Mouse (Mus musculus) lung, embryonic 14.5 days (tissue): ENCODE results near the gene Pnpla8. TPM values are rescaled to one million over a fixed set of nuclear protein-coding genes. Genes with fewer than 3 reads are reported as not detected.

Experiments
- ATAC-seq: fragments of 200-750 bp; cut with Nextera tagmentation; 2 replicates; pipeline ENCODE4 v1.8.0; 2017; ENCODE audit warnings: mild to moderate bottlenecking, moderate TSS enrichment, moderate library complexity; ENCODE audit not compliant: insufficient read depth
- DNase-seq: peaks from one replicate; pipeline ENCODE4 v3.0.0-alpha.2; 2015
- H3K27ac ChIP-seq: fragments of 300-500 bp; sonication (generic); 2 replicates; pipeline ENCODE4 v1.5.1; 2014; ENCODE audit warnings: low read depth, mild to moderate bottlenecking, moderate library complexity
- H3K27me3 ChIP-seq: fragments of 300-500 bp; sonication (generic); 2 replicates; pipeline ENCODE4 v1.6.1; 2014; ENCODE audit warnings: low read length, control low read depth; ENCODE audit not compliant: insufficient read depth
- H3K36me3 ChIP-seq: fragments of 300-500 bp; sonication (generic); 2 replicates; pipeline ENCODE4 v1.6.1; 2014; ENCODE audit warnings: control low read depth; ENCODE audit not compliant: insufficient read depth
- H3K4me1 ChIP-seq: fragments of 300-500 bp; sonication (generic); 2 replicates; pipeline ENCODE4 v1.6.1; 2014; ENCODE audit warnings: antibody characterized with exemption, control low read depth; ENCODE audit not compliant: insufficient read depth
- H3K4me2 ChIP-seq: fragments of 300-500 bp; sonication (generic); 2 replicates; pipeline ENCODE4 v1.6.1; 2014; ENCODE audit warnings: mild to moderate bottlenecking
- H3K4me3 ChIP-seq: fragments of 300-500 bp; sonication (generic); 2 replicates; pipeline ENCODE4 v1.5.1; 2014; ENCODE audit warnings: low read depth, low read length
- H3K9ac ChIP-seq: fragments of 300-500 bp; sonication (generic); 2 replicates; pipeline ENCODE4 v1.6.1; 2014
- H3K9me3 ChIP-seq: fragments of 300-500 bp; sonication (generic); 2 replicates; pipeline ENCODE4 v1.6.1; 2016; ENCODE audit warnings: low read depth, low read length, control low read depth
- CTCF ChIP-seq: IDR thresholded peaks from 2 replicates; pipeline ENCODE4 v1.5.1; 2016; ENCODE audit warnings: antibody characterized with exemption, low read depth
- WGBS: fragments of 180-500 bp; shearing (Covaris S2); extraction: QIAGEN DNeasy Blood & Tissue Kit; methylation state at CpG from one replicate; pipeline ENCODE4 v1.1.7; 2014; 5-methylcytosine and 5-hydroxymethylcytosine counted together
- microRNA-seq: library from miRNA; unstranded; fragments of <30 nt; microRNA quantifications from one replicate; pipeline ENCODE4, GENCODE M21; 2016; ENCODE audit warnings: borderline number of aligned reads
- polyA plus RNA-seq: library from polyadenylated mRNA; unstranded; fragments of >200 nt; fragmentation: Nextera tagmentation; extraction: Ambion mirVana; gene quantifications from 2 replicates; pipeline ENCODE4 v1.2.1, GENCODE M21; 2014

The Pnpla8 gene
- polyA plus RNA-seq, 1 experiment from 2014 or later = 52.6 TPM

DNA sequence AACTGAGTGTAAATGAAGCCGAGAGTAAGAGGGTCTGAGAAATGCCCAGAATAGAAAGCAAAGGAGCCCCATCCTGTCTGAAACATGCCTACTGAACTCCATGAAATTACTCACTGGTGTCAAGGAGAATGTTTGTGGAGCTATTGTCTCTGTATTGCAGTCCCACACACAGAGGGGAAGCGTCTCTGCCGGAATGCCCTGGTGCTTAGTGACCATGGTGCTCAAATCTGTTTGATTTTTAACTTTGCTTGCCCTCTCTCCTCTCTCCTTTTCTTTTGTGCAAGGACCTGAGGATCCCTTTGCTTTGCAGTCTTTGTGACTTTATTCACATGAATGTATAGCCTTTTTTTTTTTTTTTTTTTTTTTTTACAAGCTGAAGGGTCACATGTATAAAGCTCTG lies 136.3 kb downstream of the Pnpla8 start:
- Histone ChIP-seq H3K27me3 (no peaks in the 10 kb centered on the region), H3K9ac (no peak overlapping the region), H3K27ac (no peak overlapping the region), H3K36me3 (no peaks in the 10 kb centered on the region), H3K4me3 (no peak overlapping the region), H3K4me1 (no peaks in the 10 kb centered on the region), H3K4me2 (no peak overlapping the region), H3K9me3 (no peaks in the 10 kb centered on the region)
- 38% methylated on average over 3 of the region's 3 CpGs for WGBS
- no peak for DNase-seq
- TF ChIP-seq CTCF = no peak
- no peak for ATAC-seq

DNA sequence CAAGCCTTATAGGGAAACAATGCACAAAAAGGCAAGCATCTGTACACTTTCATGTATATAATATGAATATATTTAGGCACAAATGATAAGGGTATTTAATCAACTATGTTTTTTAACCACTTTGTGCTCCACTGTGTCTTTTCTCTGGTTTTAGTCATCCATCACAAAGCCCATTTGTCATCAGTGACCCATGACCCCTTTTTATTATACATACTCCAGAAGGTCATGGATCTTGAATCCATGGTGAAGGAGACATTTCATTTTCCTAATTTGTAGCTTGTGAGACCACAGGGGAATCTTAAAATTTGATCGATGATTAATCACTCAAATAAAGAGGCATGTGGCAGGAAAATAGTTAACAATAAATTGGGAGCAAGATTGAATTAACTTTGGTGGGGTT lies 136.7 kb downstream of the Pnpla8 start:
- Histone ChIP-seq H3K4me1 (no peaks in the 10 kb centered on the region), H3K27me3 (no peaks in the 10 kb centered on the region), H3K4me3 (no peak overlapping the region), H3K36me3 (no peaks in the 10 kb centered on the region), H3K4me2 (no peak overlapping the region), H3K27ac (no peak overlapping the region), H3K9ac (no peak overlapping the region), H3K9me3 (no peaks in the 10 kb centered on the region)
- 83% methylated on average over 1 of the region's 1 CpGs for WGBS
- DNase-seq (no peak), ATAC-seq (no peak)
- TF ChIP-seq CTCF = no peak

DNA sequence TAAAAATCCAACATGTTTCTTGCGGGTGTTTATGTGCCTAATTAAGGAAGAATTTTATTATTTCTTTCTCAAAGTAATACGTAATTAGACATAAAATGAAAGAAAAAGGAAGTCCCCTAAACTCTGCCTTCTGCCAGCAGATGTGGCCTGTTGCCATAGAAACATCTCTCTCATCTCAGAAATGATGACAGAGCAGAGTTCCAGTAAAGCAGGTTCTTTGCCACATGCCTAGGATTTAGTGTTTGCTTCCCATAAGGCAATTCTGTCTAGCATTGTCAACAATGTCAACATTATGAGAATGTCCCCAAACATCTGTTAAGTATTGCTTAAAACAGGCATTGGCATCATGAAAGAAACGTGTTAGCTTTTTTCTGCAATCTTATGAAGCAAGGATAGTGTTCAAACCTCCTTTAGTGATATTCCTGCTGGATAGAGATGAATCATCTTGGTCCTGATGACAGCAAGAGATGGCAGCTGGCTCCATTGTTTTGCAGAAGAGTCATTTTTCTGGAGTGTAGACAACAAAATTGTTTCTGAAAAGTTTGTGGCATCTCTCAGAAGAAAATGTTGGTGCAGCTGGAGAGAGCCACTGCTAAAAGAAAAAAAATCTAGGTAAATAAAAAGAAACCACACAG lies 150.0 kb downstream of the Pnpla8 start:
- Histone ChIP-seq H3K9ac (no peak overlapping the region), H3K27ac (no peak overlapping the region), H3K36me3 (no peaks in the 10 kb centered on the region), H3K4me3 (no peak overlapping the region), H3K4me2 (no peak overlapping the region), H3K4me1 (no peaks in the 10 kb centered on the region), H3K9me3 (no peaks in the 10 kb centered on the region), H3K27me3 (no peaks in the 10 kb centered on the region)
- no peak for TF ChIP-seq CTCF
- 49% methylated on average over 3 of the region's 3 CpGs for WGBS
- ATAC-seq (no peak), DNase-seq (peak; percentile 11)

Small RNA genes within 50 kb of the gene (microRNA-seq; reads per million reads assigned to microRNA genes)
- not detected for gene Mir5627

Other genes starting within 250 kb of the Pnpla8 start
- 17.1 and 23.5 TPM in 2 replicates for gene Dnajb9, start 11.0 kb upstream of the Pnpla8 start, polyA plus RNA-seq
- 19.8 and 20.6 TPM in 2 replicates for gene Nrcam, start 107.5 kb downstream of the Pnpla8 start, polyA plus RNA-seq